In the genomic region with DNA sequence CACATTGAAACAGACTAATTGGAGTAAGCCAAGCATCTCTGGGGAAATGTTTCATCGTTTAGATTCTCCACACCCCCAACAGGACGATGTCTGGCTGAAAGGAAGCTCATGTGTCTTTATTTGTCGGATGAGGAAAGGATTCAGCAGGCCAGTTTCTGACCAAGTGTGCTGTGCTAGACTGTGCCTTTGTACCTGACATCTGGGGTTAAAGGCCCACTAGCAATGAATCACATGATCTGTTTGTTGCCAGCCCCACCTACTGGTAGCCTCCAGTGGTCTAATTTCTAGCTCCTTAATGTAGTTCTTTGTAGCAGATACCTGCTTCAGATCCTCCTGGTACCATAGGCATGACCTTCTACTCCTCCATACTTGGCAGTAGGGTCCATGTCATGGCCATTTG, we compare ENCODE assay signal across 8 mouse cellular contexts.
DNase-seq lines count a peak whose midpoint lies in the region; ATAC-seq and TF ChIP-seq lines count a peak whose summit lies in the region.

No protein-coding gene starts in this region.

- no peaks in the 10 kb centered on the region for H3K9me3 ChIP-seq in midbrain, embryonic 11.5 days (ENCODE audit: control insufficient read depth, low read length)
- no peaks in the 10 kb centered on the region for H3K9me3 ChIP-seq in midbrain, embryonic 16.5 days (replicated peaks; ENCODE audit: control insufficient read depth, low read length, poor library complexity, severe bottlenecking)
- no peaks in the 10 kb centered on the region for H3K9me3 ChIP-seq in kidney, postnatal 0 days (replicated peaks; ENCODE audit: low read length)

- WGBS in midbrain, embryonic 11.5 days, result 62% methylated on average over 3 of the region's 3 CpGs
- WGBS in midbrain, embryonic 16.5 days, result 64% methylated on average over 3 of the region's 3 CpGs
- WGBS in kidney, postnatal 0 days, result 54% methylated on average over 3 of the region's 3 CpGs

- H3K27me3 ChIP-seq in midbrain, embryonic 11.5 days (ENCODE audit: control insufficient read depth, insufficient read depth, low read length), result no peaks in the 10 kb centered on the region
- H3K27me3 ChIP-seq in midbrain, embryonic 16.5 days (ENCODE audit: control insufficient read depth, insufficient read depth, low read depth, low read length), result no peaks in the 10 kb centered on the region
- no peaks in the 10 kb centered on the region for H3K27me3 ChIP-seq in kidney, postnatal 0 days (ENCODE audit: insufficient read depth, low read length)

- H3K36me3 ChIP-seq in midbrain, embryonic 11.5 days (ENCODE audit: control insufficient read depth, insufficient read depth, low read length), result no peaks in the 10 kb centered on the region
- H3K36me3 ChIP-seq in midbrain, embryonic 16.5 days (ENCODE audit: control insufficient read depth, insufficient read depth, low read length), result no peaks in the 10 kb centered on the region
- H3K36me3 ChIP-seq in kidney, postnatal 0 days (ENCODE audit: insufficient read depth, low read length), result no peaks in the 10 kb centered on the region

- no peak overlapping the region for H3K4me3 ChIP-seq in midbrain, embryonic 11.5 days (ENCODE audit: low read depth, low read length)
- no peak overlapping the region for H3K4me3 ChIP-seq in midbrain, embryonic 16.5 days (ENCODE audit: low read depth, low read length)
- no peak overlapping the region for H3K4me3 ChIP-seq in kidney, postnatal 0 days (replicated peaks; ENCODE audit: low read depth, low read length)

- no peak overlapping the region for H3K9ac ChIP-seq in midbrain, embryonic 11.5 days (ENCODE audit: low read length)
- H3K9ac ChIP-seq in midbrain, embryonic 16.5 days (ENCODE audit: low read depth, low read length), result no peak overlapping the region
- H3K9ac ChIP-seq in kidney, postnatal 0 days (ENCODE audit: low read depth, low read length), result no peak overlapping the region

- no peak for DNase-seq in midbrain, embryonic 11.5 days (ENCODE audit: low spot score, missing footprints)
- peak; percentile 38 for DNase-seq in ZHBTc4 (ENCODE audit: low read depth, low spot score)
- peak; percentile 38 for DNase-seq in kidney, postnatal 0 days (ENCODE audit: low spot score)
- DNase-seq in retina, embryonic 14.5 days (ENCODE audit: low spot score), result peak; percentile 52
- DNase-seq in right cerebral cortex, postnatal 4 days, result no peak
- no peak for DNase-seq in left cerebral cortex, adult 18-20 months (ENCODE audit: low spot score in 2 of 2)
- DNase-seq in Muller cell, postnatal 12 days (ENCODE audit: inconsistent ontology term), result no peak

- H3K4me1 ChIP-seq in midbrain, embryonic 11.5 days (ENCODE audit: control insufficient read depth, insufficient read depth, low read length), result no peaks in the 10 kb centered on the region
- H3K4me1 ChIP-seq in midbrain, embryonic 16.5 days (ENCODE audit: control insufficient read depth, insufficient read depth, low read length), result no peaks in the 10 kb centered on the region
- no peaks in the 10 kb centered on the region for H3K4me1 ChIP-seq in kidney, postnatal 0 days (replicated peaks; ENCODE audit: insufficient read depth, low read length)

- ATAC-seq in midbrain, embryonic 11.5 days (ENCODE audit: low FRiP score), result 0 out of 2 replicates have a peak, but pooled peaks have one; percentile 19
- no peak for ATAC-seq in midbrain, embryonic 16.5 days
- 0 out of 2 replicates have a peak, but pooled peaks have one; percentile 46 for ATAC-seq in kidney, postnatal 0 days (replicated peaks; ENCODE audit: low FRiP score, low read depth)

- H3K27ac ChIP-seq in midbrain, embryonic 11.5 days (ENCODE audit: low read depth, low read length), result no peak overlapping the region
- H3K27ac ChIP-seq in midbrain, embryonic 16.5 days (ENCODE audit: low read length), result no peak overlapping the region
- H3K27ac ChIP-seq in kidney, postnatal 0 days, result no peak overlapping the region

- peak; percentile 61 for TF ChIP-seq CTCF in kidney, postnatal 0 days (IDR thresholded peaks at IDR 0.05; ENCODE audit: low read depth)

- no peak overlapping the region for H3K4me2 ChIP-seq in midbrain, embryonic 11.5 days
- no peak overlapping the region for H3K4me2 ChIP-seq in midbrain, embryonic 16.5 days (ENCODE audit: low read length)
- H3K4me2 ChIP-seq in kidney, postnatal 0 days (ENCODE audit: low read length), result no peak overlapping the region

Comparison
In these comparisons a context has a peak if more than half of its experiments do, and no peak if none do; other contexts are left out.
1. DNase-seq: peak in ZHBTc4 (single experiment), kidney, postnatal 0 days (single experiment) and retina, embryonic 14.5 days (single experiment); none in midbrain, embryonic 11.5 days (single experiment), right cerebral cortex, postnatal 4 days (single experiment), left cerebral cortex, adult 18-20 months (0 of 2) and Muller cell, postnatal 12 days (single experiment).